In genomic region chr12:20920653-20921397, GRCm38 (mm10) we compare ENCODE assay signal across 8 mouse cellular contexts.
DNase-seq lines count a peak whose midpoint lies in the region; ATAC-seq and TF ChIP-seq lines count a peak whose summit lies in the region.
"Not testable (repeated sequence)": the region's sequence is repeated elsewhere in the genome, so short reads cannot be mapped to it uniquely, and the experiment has no call there.

No protein-coding gene starts in this region.

- ATAC-seq in common myeloid progenitor, adult 5-6 weeks (replicated peaks; ENCODE audit: low read depth, poor library complexity, severe bottlenecking) = peak; percentile 100
- peak; percentile 100 for ATAC-seq in hindbrain, postnatal 0 days

- DNase-seq in WW6 (ENCODE audit: low read depth, low spot score) = peak; percentile 38
- peak; percentile 70 for DNase-seq in gastrocnemius, postnatal 14 days
- DNase-seq in hindbrain, postnatal 0 days (ENCODE audit: low spot score) = peak; percentile 81
- peak; percentile 27 to 77 for DNase-seq in left cerebral cortex, postnatal 10 days (ENCODE audit: extremely low spot score in 1 of 2, low spot score in 2 of 2)
- DNase-seq in right cerebral cortex, adult 18-20 months = peak; percentile 41
- peak; percentile 71 for DNase-seq in thymus, postnatal 4 days

- H3K9me3 ChIP-seq in hindbrain, postnatal 0 days (ENCODE audit: low read length) = not testable (repeated sequence)

- not testable (repeated sequence) for H3K4me1 ChIP-seq in hindbrain, postnatal 0 days (ENCODE audit: insufficient read depth, low read length)

- peak overlapping the region; percentile 80 for H3K9ac ChIP-seq in hindbrain, postnatal 0 days (replicated peaks; ENCODE audit: low read length)

- peak overlapping the region; percentile 53 for H3K4me2 ChIP-seq in hindbrain, postnatal 0 days (ENCODE audit: low read depth, low read length)

- TF ChIP-seq CTCF in hindbrain, postnatal 0 days (IDR thresholded peaks at IDR 0.05; ENCODE audit: low read depth) = not testable (repeated sequence)

- H3K27ac ChIP-seq in hindbrain, postnatal 0 days = peak overlapping the region; percentile 91
- not testable (repeated sequence) for H3K27ac ChIP-seq in macrophage

- H3K4me3 ChIP-seq in hindbrain, postnatal 0 days (ENCODE audit: low read length) = peak overlapping the region; percentile 76
- H3K4me3 ChIP-seq in macrophage (ENCODE audit: inconsistent target) = peak overlapping the region; percentile 13; the same call in 1 of the 2 replicates

- WGBS in hindbrain, postnatal 0 days = under 1% methylated on average over 67 of the region's 87 CpGs
- 2% methylated on average over 69 of the region's 87 CpGs for WGBS in macrophage (ENCODE audit: missing documents)

- not testable (repeated sequence) for H3K27me3 ChIP-seq in hindbrain, postnatal 0 days (ENCODE audit: insufficient read depth, low read length)

- intact Hi-C loops in gastrocnemius, postnatal 14 days (cut with DNase I; ENCODE audit: low total_unique reads); left cerebral cortex, postnatal 10 days (cut with DNase I): not testable (repeated sequence)

- not testable (repeated sequence) for H3K36me3 ChIP-seq in hindbrain, postnatal 0 days (ENCODE audit: insufficient read depth, low read length); macrophage (ENCODE audit: inconsistent target)

- peaks cover 10% of the 10 kb centered on the region; the same call in 1 of the 2 replicates for H3K79me2 ChIP-seq in macrophage (ENCODE audit: inconsistent target)
